Mouse (Mus musculus): ENCODE results near the gene Hipk3. TPM values are rescaled to one million over a fixed set of nuclear protein-coding genes. Genes with fewer than 3 reads are reported as not detected.
A peak's percentile ranks its signal among the peaks of the same experiment; 100 is the strongest.

The Hipk3 gene
- polyA plus RNA-seq, 1 experiment from 2014 or later, result 33.1 TPM

DNA sequence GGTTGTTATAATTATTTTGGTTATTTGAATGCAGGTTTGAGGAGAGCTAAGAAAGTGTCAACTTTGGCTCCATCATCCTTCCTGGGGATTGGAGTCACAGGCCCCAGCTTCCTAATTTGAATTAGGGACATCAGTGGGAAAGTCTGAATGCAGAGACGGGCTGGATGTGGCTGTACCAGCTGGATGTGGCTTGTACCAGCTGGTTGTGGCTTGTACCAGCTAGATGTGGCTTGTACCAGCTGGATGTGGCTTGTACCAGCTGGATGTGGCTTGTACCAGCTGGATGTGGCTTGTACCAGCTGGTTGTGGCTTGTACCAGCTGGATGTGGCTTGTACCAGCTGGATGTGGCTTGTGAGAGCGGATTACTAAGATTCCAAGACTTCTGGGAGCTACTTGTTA lies 74.8 kb downstream of the Hipk3 start:
- Histone ChIP-seq H3K27me3 (replicated peaks; ENCODE audit: control insufficient read depth, insufficient read depth, low read length) (no peaks in the 10 kb centered on the region), H3K9me3 (ENCODE audit: control insufficient read depth, low read length) (no peaks in the 10 kb centered on the region), H3K4me1 (ENCODE audit: control insufficient read depth, insufficient read depth, low read length) (no peaks in the 10 kb centered on the region), H3K27ac (replicated peaks; ENCODE audit: low read depth, low read length) (no peak overlapping the region), H3K36me3 (ENCODE audit: control insufficient read depth, insufficient read depth, low read length) (no peaks in the 10 kb centered on the region), H3K9ac (ENCODE audit: low read depth, low read length) (no peak overlapping the region), H3K4me3 (ENCODE audit: low read depth, low read length) (no peak overlapping the region), H3K4me2 (ENCODE audit: low read depth, low read length) (no peak overlapping the region)
- 76% methylated on average over 2 of the region's 2 CpGs for WGBS
- DNase-seq (ENCODE audit: low spot score) (no peak), ATAC-seq (ENCODE audit: low read depth) (no peak)

DNA sequence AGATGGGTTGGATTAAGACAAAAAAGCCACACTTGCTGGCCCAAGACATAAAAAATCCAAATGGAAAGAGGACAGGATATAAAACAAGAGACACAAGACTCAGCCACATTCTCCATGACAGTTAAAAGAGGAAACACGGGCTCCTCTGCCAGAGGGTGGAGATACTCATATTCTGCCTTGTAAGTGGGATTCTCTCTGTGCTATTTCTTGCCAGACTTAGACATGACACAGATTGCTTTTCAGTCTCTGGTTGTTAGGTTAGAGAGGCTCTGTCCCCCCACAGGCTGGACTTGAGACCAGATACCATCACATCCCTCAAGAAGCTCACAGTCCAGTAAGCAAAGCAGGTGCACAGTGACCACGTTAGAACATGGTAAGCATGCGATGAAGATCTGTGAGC lies 81.2 kb downstream of the Hipk3 start:
- Histone ChIP-seq H3K4me3 (ENCODE audit: low read depth, low read length) (no peak overlapping the region), H3K9me3 (ENCODE audit: control insufficient read depth, low read length) (no peaks in the 10 kb centered on the region), H3K4me1 (ENCODE audit: control insufficient read depth, insufficient read depth, low read length) (no peaks in the 10 kb centered on the region), H3K27ac (replicated peaks; ENCODE audit: low read depth, low read length) (no peak overlapping the region), H3K27me3 (replicated peaks; ENCODE audit: control insufficient read depth, insufficient read depth, low read length) (peaks cover 52% of the 10 kb centered on the region), H3K4me2 (ENCODE audit: low read depth, low read length) (no peak overlapping the region), H3K9ac (ENCODE audit: low read depth, low read length) (no peak overlapping the region), H3K36me3 (ENCODE audit: control insufficient read depth, insufficient read depth, low read length) (no peaks in the 10 kb centered on the region)
- 76% methylated on average over 3 of the region's 3 CpGs for WGBS
- no peak for DNase-seq (ENCODE audit: low spot score)
- ATAC-seq (ENCODE audit: low read depth), result no peak

DNA sequence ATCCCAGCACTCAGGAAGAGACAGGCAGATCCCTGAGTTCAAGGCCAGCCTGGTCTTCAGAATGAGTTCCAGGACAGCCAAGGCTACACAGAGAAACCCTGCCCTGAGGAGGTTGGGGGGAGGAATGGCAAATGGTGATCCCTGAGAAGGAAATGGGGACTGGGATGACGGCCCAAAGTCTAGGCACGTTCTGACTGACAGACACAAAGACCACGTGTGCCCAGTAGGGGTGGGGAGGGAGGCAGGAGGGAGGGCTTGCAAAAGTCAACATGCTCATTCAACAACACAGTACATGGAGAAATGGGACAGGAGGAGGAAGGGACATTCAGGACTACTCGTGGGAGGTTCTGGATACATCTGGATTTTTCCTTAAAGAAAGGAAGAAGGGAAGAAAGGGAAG lies 81.8 kb downstream of the Hipk3 start:
- peaks cover 57% of the 10 kb centered on the region for H3K27me3 ChIP-seq (replicated peaks; ENCODE audit: control insufficient read depth, insufficient read depth, low read length)

DNA sequence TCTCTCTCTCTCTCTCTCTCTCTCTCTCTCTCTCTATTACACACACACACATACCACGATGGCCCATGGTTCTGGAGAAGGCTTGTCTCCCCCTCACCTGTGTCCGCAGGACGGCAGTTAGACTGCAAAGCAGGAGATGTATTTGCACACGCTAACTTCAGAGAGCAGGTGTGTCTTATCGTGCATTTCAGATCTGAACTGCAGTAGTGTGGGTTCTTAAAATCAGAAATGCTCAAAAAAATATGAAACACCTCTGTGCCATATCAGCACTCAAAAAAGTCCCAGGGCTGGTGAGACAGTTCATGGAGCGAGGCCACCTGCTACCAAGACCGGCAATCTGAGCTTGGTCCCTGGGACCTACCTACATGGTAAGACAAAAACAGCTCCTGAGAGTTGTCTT lies 82.4 kb downstream of the Hipk3 start:
- Histone ChIP-seq H3K27ac (replicated peaks; ENCODE audit: low read depth, low read length) (no peak overlapping the region), H3K4me3 (ENCODE audit: low read depth, low read length) (no peak overlapping the region), H3K27me3 (replicated peaks; ENCODE audit: control insufficient read depth, insufficient read depth, low read length) (peaks cover 57% of the 10 kb centered on the region), H3K36me3 (ENCODE audit: control insufficient read depth, insufficient read depth, low read length) (no peaks in the 10 kb centered on the region), H3K9me3 (ENCODE audit: control insufficient read depth, low read length) (no peaks in the 10 kb centered on the region), H3K9ac (ENCODE audit: low read depth, low read length) (no peak overlapping the region), H3K4me1 (ENCODE audit: control insufficient read depth, insufficient read depth, low read length) (no peaks in the 10 kb centered on the region), H3K4me2 (ENCODE audit: low read depth, low read length) (no peak overlapping the region)
- ATAC-seq (ENCODE audit: low read depth) (no peak), DNase-seq (ENCODE audit: low spot score) (no peak)
- 87% methylated on average over 7 of the region's 7 CpGs for WGBS

More for the DNA sequence above, 81.8 kb downstream of the Hipk3 start:
- no peak overlapping the region for H3K27ac ChIP-seq (replicated peaks; ENCODE audit: low read depth, low read length)
- no peak overlapping the region for H3K9ac ChIP-seq (ENCODE audit: low read depth, low read length)
- H3K36me3 ChIP-seq (ENCODE audit: control insufficient read depth, insufficient read depth, low read length), result no peaks in the 10 kb centered on the region
- no peak overlapping the region for H3K4me3 ChIP-seq (ENCODE audit: low read depth, low read length)
- H3K4me1 ChIP-seq (ENCODE audit: control insufficient read depth, insufficient read depth, low read length), result no peaks in the 10 kb centered on the region
- DNase-seq (ENCODE audit: low spot score), result no peak
- H3K4me2 ChIP-seq (ENCODE audit: low read depth, low read length), result no peak overlapping the region
- WGBS, result 28% methylated on average over 4 of the region's 4 CpGs
- ATAC-seq (ENCODE audit: low read depth), result no peak
- H3K9me3 ChIP-seq (ENCODE audit: control insufficient read depth, low read length), result no peaks in the 10 kb centered on the region

DNA sequence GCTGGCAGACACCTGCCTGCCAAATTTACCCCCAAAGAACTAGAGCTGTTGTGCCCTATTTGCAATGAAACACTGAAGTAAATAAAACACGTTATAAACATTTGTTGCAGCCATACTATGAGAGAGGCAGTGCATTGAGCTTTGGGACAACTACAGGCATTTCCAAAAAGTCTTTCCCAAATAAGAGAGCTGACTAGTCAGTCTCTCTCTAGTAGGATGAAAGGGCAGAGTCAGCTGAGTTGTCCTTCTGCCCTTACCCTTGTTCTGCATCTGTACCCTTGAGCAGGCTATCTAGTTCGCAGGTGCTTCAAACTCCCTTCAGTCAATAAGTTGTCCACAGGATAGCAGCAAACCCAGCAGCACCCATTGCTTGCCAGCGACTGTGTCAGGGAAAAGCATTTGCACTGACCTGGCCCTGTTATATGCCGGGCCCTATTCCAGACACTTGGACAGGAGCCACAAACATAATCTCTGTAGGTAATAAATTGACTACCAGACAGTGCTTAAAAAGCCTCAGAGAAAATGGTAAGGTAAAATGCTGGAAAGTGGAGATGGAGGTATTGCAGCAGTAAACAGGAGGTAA lies 83.2 kb downstream of the Hipk3 start, which contains the start of gene D430041D05Rik:
Gene D430041D05Rik, minus strand, starts transcription at position 51 of the 583 bp plus-strand sequence.
- H3K4me1 ChIP-seq (ENCODE audit: control insufficient read depth, insufficient read depth, low read length), result no peaks in the 10 kb centered on the region
- peaks cover 57% of the 10 kb centered on the region for H3K27me3 ChIP-seq (replicated peaks; ENCODE audit: control insufficient read depth, insufficient read depth, low read length)
- peak within 1 kb of the TSS; percentile 65 for H3K9ac ChIP-seq (ENCODE audit: low read depth, low read length)
- peak within 1 kb of the TSS; percentile 65 for H3K4me3 ChIP-seq (ENCODE audit: low read depth, low read length)
- peak within 1 kb of the TSS; percentile 100 for H3K4me2 ChIP-seq (ENCODE audit: low read depth, low read length)
- no peak for DNase-seq (ENCODE audit: low spot score)
- H3K9me3 ChIP-seq (ENCODE audit: control insufficient read depth, low read length), result no peaks in the 10 kb centered on the region
- H3K27ac ChIP-seq (replicated peaks; ENCODE audit: low read depth, low read length), result no peak within 1 kb of the TSS
- WGBS, result 60% methylated on average over 4 of the region's 4 CpGs
- no peaks in the 10 kb centered on the region for H3K36me3 ChIP-seq (ENCODE audit: control insufficient read depth, insufficient read depth, low read length)
- ATAC-seq (ENCODE audit: low read depth), result no peak

DNA sequence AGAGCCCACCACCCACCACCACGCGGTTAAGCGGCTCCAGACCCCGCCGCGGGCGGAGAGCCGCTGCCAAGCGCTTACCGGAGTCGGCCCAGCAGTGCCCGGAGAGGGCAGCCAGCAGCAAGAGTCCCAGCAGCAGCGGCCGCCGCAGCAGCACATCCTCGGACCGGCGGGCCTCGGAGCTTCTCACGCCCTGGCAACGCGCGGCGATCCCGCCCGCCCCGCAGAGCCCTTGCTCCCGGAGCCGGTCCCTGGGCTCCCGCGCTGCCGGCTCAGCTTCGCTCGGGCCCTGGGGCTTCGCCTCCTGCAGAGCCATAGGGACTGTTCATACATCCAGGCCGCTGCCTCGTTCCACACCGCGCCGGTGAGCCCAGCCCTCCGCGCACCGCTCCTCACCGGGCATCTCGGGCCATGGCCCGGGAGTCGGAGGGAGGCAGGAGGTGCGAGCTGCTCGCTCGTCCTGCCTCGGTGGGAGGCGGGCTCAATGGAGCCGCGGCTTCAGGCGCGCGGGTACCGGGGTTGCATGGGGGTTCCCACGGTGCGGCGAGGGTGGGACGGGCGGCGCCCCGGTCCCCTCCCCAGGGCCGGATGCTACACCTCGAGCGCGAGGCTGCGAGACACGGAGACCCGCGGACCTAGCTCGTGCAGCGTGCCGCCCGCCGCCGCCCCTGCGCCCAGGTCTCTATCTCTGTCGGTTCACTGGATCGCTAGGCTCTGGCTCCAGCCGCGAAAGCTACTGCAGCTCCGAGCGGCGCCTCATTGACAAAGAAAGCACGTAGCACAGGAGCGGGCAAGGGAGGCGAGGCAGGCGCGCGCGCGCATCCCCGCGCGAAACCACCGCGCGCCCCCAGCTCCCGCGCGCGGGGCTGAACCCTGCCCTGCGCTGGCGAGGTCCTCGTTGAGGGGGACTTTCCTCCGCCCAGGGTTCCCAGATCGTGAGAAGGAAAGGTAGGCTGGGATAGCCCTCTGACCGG lies 84.1 kb downstream of the Hipk3 start:
- Histone ChIP-seq H3K27me3 (replicated peaks; ENCODE audit: control insufficient read depth, insufficient read depth, low read length) (peaks cover 57% of the 10 kb centered on the region), H3K9me3 (ENCODE audit: control insufficient read depth, low read length) (no peaks in the 10 kb centered on the region), H3K27ac (replicated peaks; ENCODE audit: low read depth, low read length) (no peak overlapping the region), H3K4me2 (ENCODE audit: low read depth, low read length) (peak overlapping the region; percentile 100), H3K4me1 (ENCODE audit: control insufficient read depth, insufficient read depth, low read length) (no peaks in the 10 kb centered on the region), H3K9ac (ENCODE audit: low read depth, low read length) (peak overlapping the region; percentile 65), H3K36me3 (ENCODE audit: control insufficient read depth, insufficient read depth, low read length) (no peaks in the 10 kb centered on the region), H3K4me3 (ENCODE audit: low read depth, low read length) (peak overlapping the region; percentile 65)
- DNase-seq (ENCODE audit: low spot score), result peak; percentile 59
- WGBS, result under 1% methylated on average over 47 of the region's 111 CpGs
- ATAC-seq (ENCODE audit: low read depth), result peak; percentile 79

DNA sequence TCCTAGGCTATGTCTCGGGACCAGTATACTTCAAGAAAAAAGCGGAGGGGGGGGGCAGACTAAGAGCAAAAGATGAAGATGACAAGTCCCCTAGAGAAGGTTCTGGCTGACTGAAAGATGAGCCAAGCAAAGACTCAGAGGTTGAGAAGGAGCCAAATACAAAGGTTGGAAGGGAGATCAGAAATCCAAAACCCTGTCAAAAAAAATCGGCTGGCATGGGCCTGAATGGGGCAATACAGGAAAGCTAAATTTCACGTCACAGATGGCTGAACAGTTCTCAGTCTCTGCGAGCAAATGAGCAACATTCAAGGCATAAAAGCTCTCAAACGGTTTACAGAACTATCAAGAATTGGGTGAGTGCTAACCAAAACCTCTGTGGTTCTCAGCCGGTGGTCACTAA lies 85.9 kb downstream of the Hipk3 start:
- H3K9me3 ChIP-seq (ENCODE audit: control insufficient read depth, low read length), result no peaks in the 10 kb centered on the region
- no peaks in the 10 kb centered on the region for H3K4me1 ChIP-seq (ENCODE audit: control insufficient read depth, insufficient read depth, low read length)
- no peak overlapping the region for H3K9ac ChIP-seq (ENCODE audit: low read depth, low read length)
- H3K27me3 ChIP-seq (replicated peaks; ENCODE audit: control insufficient read depth, insufficient read depth, low read length), result peaks cover 54% of the 10 kb centered on the region
- WGBS, result 65% methylated on average over 7 of the region's 7 CpGs
- ATAC-seq (ENCODE audit: low read depth) (no peak), DNase-seq (ENCODE audit: low spot score) (no peak)
- H3K27ac ChIP-seq (replicated peaks; ENCODE audit: low read depth, low read length), result no peak overlapping the region
- no peaks in the 10 kb centered on the region for H3K36me3 ChIP-seq (ENCODE audit: control insufficient read depth, insufficient read depth, low read length)
- H3K4me2 ChIP-seq (ENCODE audit: low read depth, low read length), result no peak overlapping the region
- H3K4me3 ChIP-seq (ENCODE audit: low read depth, low read length), result no peak overlapping the region

DNA sequence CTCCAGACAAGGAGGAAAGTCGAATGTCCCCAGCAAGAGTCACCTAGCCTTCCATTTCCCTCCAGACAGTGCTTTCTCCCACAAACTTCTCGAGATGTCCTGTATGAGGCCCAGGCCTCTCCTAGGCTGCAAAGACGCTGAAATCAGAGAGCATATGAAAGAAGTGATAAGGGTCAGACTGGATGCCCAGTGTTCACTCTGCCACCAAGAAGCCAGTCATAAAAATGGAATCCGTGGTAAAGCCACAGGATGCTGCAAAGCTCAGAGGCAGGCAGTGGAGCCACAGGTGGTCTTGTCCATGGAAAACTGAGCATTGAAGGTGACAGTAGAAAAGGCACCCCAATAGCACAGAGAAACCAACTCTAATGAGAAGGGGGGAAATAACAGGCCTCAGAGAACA lies 86.3 kb downstream of the Hipk3 start:
- Histone ChIP-seq H3K27me3 (replicated peaks; ENCODE audit: control insufficient read depth, insufficient read depth, low read length) (peaks cover 52% of the 10 kb centered on the region), H3K36me3 (ENCODE audit: control insufficient read depth, insufficient read depth, low read length) (no peaks in the 10 kb centered on the region), H3K9ac (ENCODE audit: low read depth, low read length) (no peak overlapping the region), H3K4me2 (ENCODE audit: low read depth, low read length) (no peak overlapping the region), H3K9me3 (ENCODE audit: control insufficient read depth, low read length) (no peaks in the 10 kb centered on the region), H3K27ac (replicated peaks; ENCODE audit: low read depth, low read length) (no peak overlapping the region), H3K4me1 (ENCODE audit: control insufficient read depth, insufficient read depth, low read length) (no peaks in the 10 kb centered on the region), H3K4me3 (ENCODE audit: low read depth, low read length) (no peak overlapping the region)
- no peak for DNase-seq (ENCODE audit: low spot score)
- 65% methylated on average over 4 of the region's 4 CpGs for WGBS
- ATAC-seq (ENCODE audit: low read depth), result no peak

Measured in embryonic facial prominence, embryonic 14.5 days (tissue).